Mouse (Mus musculus): Measurements from ENCODE around the gene Kirrel3. TPM values are rescaled to one million over a fixed set of nuclear protein-coding genes. Genes with fewer than 3 reads are reported as not detected.

The Kirrel3 gene
- polyA plus RNA-seq, 1 experiment from 2014 or later = 3.5 TPM

GRCm38 (mm10) chr9:34739431-34739830 is 253.7 kb downstream of the Kirrel3 start:
- Histone ChIP-seq H3K9me3 (no peaks in the 10 kb centered on the region), H3K9ac (no peak overlapping the region)

GRCm38 (mm10) chr9:34740814-34741213 is 255.1 kb downstream of the Kirrel3 start:
- no peaks in the 10 kb centered on the region for H3K4me1 ChIP-seq
- H3K4me3 ChIP-seq (replicated peaks) = no peak overlapping the region
- no peak overlapping the region for H3K9ac ChIP-seq
- no peaks in the 10 kb centered on the region for H3K27me3 ChIP-seq (replicated peaks)
- H3K27ac ChIP-seq = no peak overlapping the region
- no peak for ATAC-seq (ENCODE audit: insufficient read depth, low FRiP score, low read depth)
- no peak overlapping the region for H3K4me2 ChIP-seq
- no peaks in the 10 kb centered on the region for H3K9me3 ChIP-seq
- WGBS = 83% methylated on average over 3 of the region's 3 CpGs
- no peaks in the 10 kb centered on the region for H3K36me3 ChIP-seq

More at GRCm38 (mm10) chr9:34739431-34739830, 253.7 kb downstream of the Kirrel3 start:
- no peaks in the 10 kb centered on the region for H3K4me1 ChIP-seq
- H3K36me3 ChIP-seq = no peaks in the 10 kb centered on the region
- H3K27me3 ChIP-seq (replicated peaks) = no peaks in the 10 kb centered on the region
- ATAC-seq (ENCODE audit: insufficient read depth, low FRiP score, low read depth) = no peak
- H3K27ac ChIP-seq = no peak overlapping the region
- no peak overlapping the region for H3K4me2 ChIP-seq
- no peak overlapping the region for H3K4me3 ChIP-seq (replicated peaks)
- WGBS = 67% methylated on average over 5 of the region's 5 CpGs

GRCm38 (mm10) chr9:34748003-34748402 is 262.3 kb downstream of the Kirrel3 start:
- H3K4me3 ChIP-seq (replicated peaks) = no peak overlapping the region
- H3K9me3 ChIP-seq = no peaks in the 10 kb centered on the region
- 46% methylated on average over 2 of the region's 2 CpGs for WGBS
- no peak overlapping the region for H3K27ac ChIP-seq
- H3K4me2 ChIP-seq = no peak overlapping the region
- no peak overlapping the region for H3K9ac ChIP-seq
- no peak for ATAC-seq (ENCODE audit: insufficient read depth, low FRiP score, low read depth)
- no peaks in the 10 kb centered on the region for H3K4me1 ChIP-seq
- H3K36me3 ChIP-seq = no peaks in the 10 kb centered on the region
- H3K27me3 ChIP-seq (replicated peaks) = no peaks in the 10 kb centered on the region

- WGBS = 84% methylated on average over 7 of the region's 7 CpGs
- ATAC-seq (ENCODE audit: insufficient read depth, low FRiP score, low read depth) = no peak
- no peak overlapping the region for H3K4me2 ChIP-seq
- no peaks in the 10 kb centered on the region for H3K9me3 ChIP-seq
- no peak overlapping the region for H3K27ac ChIP-seq
- no peak overlapping the region for H3K9ac ChIP-seq
- H3K4me1 ChIP-seq = no peaks in the 10 kb centered on the region
- H3K27me3 ChIP-seq (replicated peaks) = no peaks in the 10 kb centered on the region
- H3K36me3 ChIP-seq = no peaks in the 10 kb centered on the region
- no peak overlapping the region for H3K4me3 ChIP-seq (replicated peaks)
Measured at GRCm38 (mm10) chr9:34749161-34749560, 263.5 kb downstream of the Kirrel3 start.

GRCm38 (mm10) chr9:34749877-34750276 is 264.2 kb downstream of the Kirrel3 start:
- Histone ChIP-seq H3K9ac (no peak overlapping the region), H3K4me3 (replicated peaks) (no peak overlapping the region), H3K9me3 (no peaks in the 10 kb centered on the region), H3K4me1 (no peaks in the 10 kb centered on the region), H3K27ac (no peak overlapping the region), H3K4me2 (no peak overlapping the region), H3K36me3 (no peaks in the 10 kb centered on the region), H3K27me3 (replicated peaks) (no peaks in the 10 kb centered on the region)
- no peak for ATAC-seq (ENCODE audit: insufficient read depth, low FRiP score, low read depth)
- WGBS = 49% methylated on average over 4 of the region's 4 CpGs

GRCm38 (mm10) chr9:34750887-34751286 is 265.2 kb downstream of the Kirrel3 start:
- H3K27ac ChIP-seq = no peak overlapping the region
- H3K9ac ChIP-seq = no peak overlapping the region
- 33% methylated on average over 2 of the region's 2 CpGs for WGBS
- H3K9me3 ChIP-seq = no peaks in the 10 kb centered on the region
- H3K4me3 ChIP-seq (replicated peaks) = no peak overlapping the region
- H3K4me1 ChIP-seq = no peaks in the 10 kb centered on the region
- ATAC-seq (ENCODE audit: insufficient read depth, low FRiP score, low read depth) = peak; percentile 70
- H3K4me2 ChIP-seq = no peak overlapping the region
- H3K36me3 ChIP-seq = no peaks in the 10 kb centered on the region
- no peaks in the 10 kb centered on the region for H3K27me3 ChIP-seq (replicated peaks)

- ATAC-seq (ENCODE audit: insufficient read depth, low FRiP score, low read depth) = no peak
- H3K9me3 ChIP-seq = no peaks in the 10 kb centered on the region
- no peak overlapping the region for H3K9ac ChIP-seq
- no peaks in the 10 kb centered on the region for H3K36me3 ChIP-seq
- H3K4me1 ChIP-seq = no peaks in the 10 kb centered on the region
- 70% methylated on average over 5 of the region's 5 CpGs for WGBS
- no peak overlapping the region for H3K4me2 ChIP-seq
- H3K27me3 ChIP-seq (replicated peaks) = no peaks in the 10 kb centered on the region
- no peak overlapping the region for H3K4me3 ChIP-seq (replicated peaks)
- no peak overlapping the region for H3K27ac ChIP-seq
Measured at GRCm38 (mm10) chr9:34752076-34752800, 266.5 kb downstream of the Kirrel3 start.

GRCm38 (mm10) chr9:34752801-34753170 is 267.1 kb downstream of the Kirrel3 start:
- H3K4me1 ChIP-seq = no peaks in the 10 kb centered on the region
- WGBS = 19% methylated on average over 4 of the region's 4 CpGs
- no peak overlapping the region for H3K4me3 ChIP-seq (replicated peaks)
- no peaks in the 10 kb centered on the region for H3K36me3 ChIP-seq
- no peak overlapping the region for H3K4me2 ChIP-seq
- H3K27ac ChIP-seq = no peak overlapping the region
- H3K9ac ChIP-seq = no peak overlapping the region
- no peaks in the 10 kb centered on the region for H3K9me3 ChIP-seq
- no peak for ATAC-seq (ENCODE audit: insufficient read depth, low FRiP score, low read depth)
- no peaks in the 10 kb centered on the region for H3K27me3 ChIP-seq (replicated peaks)

GRCm38 (mm10) chr9:34753891-34754290 is 268.2 kb downstream of the Kirrel3 start:
- no peak overlapping the region for H3K27ac ChIP-seq

GRCm38 (mm10) chr9:34754523-34755097 is 268.9 kb downstream of the Kirrel3 start:
- no peaks in the 10 kb centered on the region for H3K4me1 ChIP-seq
- no peak overlapping the region for H3K9ac ChIP-seq
- H3K4me3 ChIP-seq (replicated peaks) = no peak overlapping the region
- no peak overlapping the region for H3K4me2 ChIP-seq
- H3K27me3 ChIP-seq (replicated peaks) = no peaks in the 10 kb centered on the region
- 77% methylated on average over 6 of the region's 6 CpGs for WGBS
- ATAC-seq (ENCODE audit: insufficient read depth, low FRiP score, low read depth) = no peak
- H3K36me3 ChIP-seq = no peaks in the 10 kb centered on the region
- no peaks in the 10 kb centered on the region for H3K9me3 ChIP-seq
- no peak overlapping the region for H3K27ac ChIP-seq

More at GRCm38 (mm10) chr9:34753891-34754290, 268.2 kb downstream of the Kirrel3 start:
- Histone ChIP-seq H3K36me3 (no peaks in the 10 kb centered on the region), H3K4me2 (no peak overlapping the region), H3K9ac (no peak overlapping the region), H3K4me3 (replicated peaks) (no peak overlapping the region), H3K27me3 (replicated peaks) (no peaks in the 10 kb centered on the region), H3K9me3 (no peaks in the 10 kb centered on the region), H3K4me1 (no peaks in the 10 kb centered on the region)
- whole genome bisulfite sequencing = 77% methylated on average over 5 of the region's 5 CpGs
- no peak for ATAC-seq (ENCODE audit: insufficient read depth, low FRiP score, low read depth)

GRCm38 (mm10) chr9:34756055-34756454 is 270.4 kb downstream of the Kirrel3 start:
- no peaks in the 10 kb centered on the region for H3K4me1 ChIP-seq
- no peaks in the 10 kb centered on the region for H3K9me3 ChIP-seq
- no peak overlapping the region for H3K4me2 ChIP-seq
- H3K4me3 ChIP-seq (replicated peaks) = no peak overlapping the region
- no peak overlapping the region for H3K9ac ChIP-seq
- H3K36me3 ChIP-seq = no peaks in the 10 kb centered on the region
- no peak for ATAC-seq (ENCODE audit: insufficient read depth, low FRiP score, low read depth)
- WGBS = 79% methylated on average over 7 of the region's 7 CpGs
- no peaks in the 10 kb centered on the region for H3K27me3 ChIP-seq (replicated peaks)
- no peak overlapping the region for H3K27ac ChIP-seq

GRCm38 (mm10) chr9:34758925-34759324 is 273.2 kb downstream of the Kirrel3 start:
- H3K9ac ChIP-seq = no peak overlapping the region
- 49% methylated on average over 5 of the region's 5 CpGs for WGBS
- H3K36me3 ChIP-seq = no peaks in the 10 kb centered on the region
- no peaks in the 10 kb centered on the region for H3K4me1 ChIP-seq
- H3K4me3 ChIP-seq (replicated peaks) = no peak overlapping the region
- H3K4me2 ChIP-seq = no peak overlapping the region
- ATAC-seq (ENCODE audit: insufficient read depth, low FRiP score, low read depth) = no peak
- H3K27ac ChIP-seq = no peak overlapping the region
- H3K9me3 ChIP-seq = no peaks in the 10 kb centered on the region
- H3K27me3 ChIP-seq (replicated peaks) = no peaks in the 10 kb centered on the region

All from stomach, embryonic 15.5 days (tissue).